Mouse (Mus musculus): ENCODE measurements around the gene Klhl7.
"Not testable (repeated sequence)": the region's sequence is repeated elsewhere in the genome, so short reads cannot be mapped to it uniquely, and the experiment has no call there.

The Klhl7 gene

GRCm38 (mm10) chr5:24095881-24096280 is 4.5 kb upstream of the Klhl7 start:
- DNase-seq, result no peak

- peak; percentile 76 for DNase-seq
Measured at GRCm38 (mm10) chr5:24100810-24101311, 456 bp downstream of the Klhl7 start.

- DNase-seq, result peak; percentile 35
Measured at GRCm38 (mm10) chr5:24101446-24102140, 1.2 kb downstream of the Klhl7 start.

GRCm38 (mm10) chr5:24103235-24103634 is 2.8 kb downstream of the Klhl7 start:
- not testable (repeated sequence) for DNase-seq

- DNase-seq, result no peak
Measured at GRCm38 (mm10) chr5:24103841-24104240, 3.4 kb downstream of the Klhl7 start.

GRCm38 (mm10) chr5:24107071-24107739 is 6.8 kb downstream of the Klhl7 start:
- no peak for DNase-seq

- DNase-seq, result no peak
Measured at GRCm38 (mm10) chr5:24107740-24108098, 7.3 kb downstream of the Klhl7 start.

GRCm38 (mm10) chr5:24110068-24110467 is 9.7 kb downstream of the Klhl7 start:
- DNase-seq, result no peak

- DNase-seq, result peak; percentile 42
Measured at GRCm38 (mm10) chr5:24112116-24112903, 11.9 kb downstream of the Klhl7 start.

GRCm38 (mm10) chr5:24122221-24122620 is 21.8 kb downstream of the Klhl7 start:
- no peak for DNase-seq

- no peak for DNase-seq
Measured at GRCm38 (mm10) chr5:24124175-24124574, 23.8 kb downstream of the Klhl7 start.

GRCm38 (mm10) chr5:24124579-24125276 is 24.3 kb downstream of the Klhl7 start:
- DNase-seq, result no peak

GRCm38 (mm10) chr5:24125910-24126636 is 25.7 kb downstream of the Klhl7 start:
- DNase-seq, result no peak

- no peak for DNase-seq
Measured at GRCm38 (mm10) chr5:24126967-24127366, 26.6 kb downstream of the Klhl7 start.

GRCm38 (mm10) chr5:24146964-24147363 is 46.6 kb downstream of the Klhl7 start:
- no peak for DNase-seq

GRCm38 (mm10) chr5:24152199-24152598 is 51.8 kb downstream of the Klhl7 start:
- no peak for DNase-seq

GRCm38 (mm10) chr5:24156774-24157173 is 56.4 kb downstream of the Klhl7 start:
- no peak for DNase-seq

- peak; percentile 96 for DNase-seq
Measured at GRCm38 (mm10) chr5:24164789-24165445, 64.5 kb downstream of the Klhl7 start, which contains the start of gene Nupl2. Nupl2 (plus strand) TSS chr5:24164963.

- no peak for DNase-seq
Measured at GRCm38 (mm10) chr5:24167263-24167662, 66.9 kb downstream of the Klhl7 start.

- DNase-seq, result no peak
Measured at GRCm38 (mm10) chr5:24169881-24170280, 69.5 kb downstream of the Klhl7 start.

- DNase-seq, result no peak
Measured at GRCm38 (mm10) chr5:24172092-24172491, 71.7 kb downstream of the Klhl7 start.

Data from right cerebral cortex, adult 18-20 months (tissue).